Mouse (Mus musculus) layer of hippocampus, adult 6 months (tissue): ENCODE results near the gene Msrb2. TPM values are rescaled to one million over a fixed set of nuclear protein-coding genes. Genes with fewer than 3 reads are reported as not detected.

ENCODE experiments used
- long read RNA-seq, 2 experiments: library from polyadenylated mRNA; unstranded; transcript quantifications; one replicate each; pipeline ENCODE4 v2.0.0; 2019 to 2020
- polyA plus RNA-seq: library from polyadenylated mRNA; unstranded; fragments of <200 nt; fragmentation: Nextera tagmentation; gene quantifications from 2 replicates; pipeline ENCODE4 v1.2.3, GENCODE M21; 2021

Msrb2 gene
- polyA plus RNA-seq: 58.6 and 63.7 TPM in 2 replicates
- long read RNA-seq, experiment 1, transcript Msrb2-201 (5 exons, 1,196 nt): major isoform, 70 of 82 reads
- long read RNA-seq, experiment 1, partial matches to known transcripts: 5 of 82 reads
- long read RNA-seq, experiment 1, other reads (novel, unspliced or antisense): 7 of 82 reads
- long read RNA-seq, experiment 2, transcript Msrb2-201 (5 exons, 1,196 nt): major isoform, 73 of 84 reads
- long read RNA-seq, experiment 2, partial matches to known transcripts: 1 of 84 reads
- long read RNA-seq, experiment 2, other reads (novel, unspliced or antisense): 10 of 84 reads

GRCm38 (mm10) chr2:19371390-19372158 lies at the start of gene Msrb2:
Gene Msrb2 (plus strand): TSS chr2:19371440.

Other genes with a start within 250 kb of the Msrb2 start
- gene Armc3, start 172.1 kb upstream of the Msrb2 start, polyA plus RNA-seq: 1.0 TPM in 2 replicates
- gene Ptf1a, start 74.2 kb downstream of the Msrb2 start, polyA plus RNA-seq: not detected in 2 replicates
- gene 4921504E06Rik, start 182.5 kb downstream of the Msrb2 start, polyA plus RNA-seq: not detected in 2 replicates